32 mouse cellular contexts compared by ENCODE assay signal in the genomic region with DNA sequence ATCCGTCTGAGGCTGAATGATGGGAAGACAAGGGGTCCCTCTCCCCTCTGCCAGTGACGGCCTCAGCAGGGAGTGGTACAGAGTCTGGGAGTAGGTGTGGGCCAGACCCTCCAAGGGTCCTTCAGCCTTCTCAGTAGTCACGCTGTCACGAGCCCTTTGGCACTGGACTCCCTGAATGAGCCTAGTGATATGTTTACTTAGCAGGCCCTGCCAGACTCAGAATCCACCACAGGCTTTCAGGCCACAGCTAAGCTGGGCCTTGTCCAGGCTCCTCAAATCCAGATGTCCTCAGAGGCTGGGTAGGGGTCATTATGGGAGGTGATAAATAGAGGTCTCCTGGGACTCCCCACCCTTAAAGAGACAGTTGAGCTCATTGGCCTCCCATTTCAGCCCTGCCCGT. TPM values are rescaled to one million over a fixed set of nuclear protein-coding genes. Genes with fewer than 3 reads are reported as not detected.
DNase-seq lines count a peak whose midpoint lies in the region; ATAC-seq and TF ChIP-seq lines count a peak whose summit lies in the region.
"Had no signal": no experiment of that assay in that cellular context is flagged by ENCODE, and none has a peak within 500 bp of the region (broad histone marks: within the 10 kb centered on the region; RNA-seq: fewer than 3 reads in every experiment).

No protein-coding gene starts in this region.

- intact Hi-C loops in heart, postnatal 36 days (cut with DNase I) = no loop called here

- H3K4me2 ChIP-seq in lung, embryonic 16.5 days (ENCODE audit: low read depth, low read length) = no peak overlapping the region
- no peak overlapping the region for H3K4me2 ChIP-seq in neural tube, embryonic 13.5 days
- H3K4me2 ChIP-seq in neural tube, embryonic 15.5 days = no peak overlapping the region
- H3K4me2 ChIP-seq in myocyte (ENCODE audit: low read depth) = peak overlapping the region; percentile 66
- H3K4me2 ChIP-seq: embryonic facial prominence, embryonic 12.5 days; liver, embryonic 12.5 days; midbrain, embryonic 11.5 days; neural tube, embryonic 12.5 days had no signal

- peak overlapping the region; percentile 28; the same call in 1 of the 2 replicates for H3K27ac ChIP-seq in lung, embryonic 16.5 days (ENCODE audit: low read length)
- no peak overlapping the region for H3K27ac ChIP-seq in neural tube, embryonic 13.5 days (replicated peaks)
- no peak overlapping the region for H3K27ac ChIP-seq in neural tube, embryonic 15.5 days (replicated peaks)
- H3K27ac ChIP-seq: embryonic facial prominence, embryonic 12.5 days; layer of hippocampus, adult 2 months; liver, embryonic 12.5 days; neural tube, embryonic 12.5 days had no signal

- H3K79me2 ChIP-seq in myocyte (ENCODE audit: control insufficient read depth, insufficient read depth) = peaks cover 12% of the 10 kb centered on the region

- H3K36me3 ChIP-seq in lung, embryonic 16.5 days (ENCODE audit: control insufficient read depth, insufficient read depth, low read length) = peaks cover 3% of the 10 kb centered on the region
- peaks cover 27% of the 10 kb centered on the region for H3K36me3 ChIP-seq in neural tube, embryonic 13.5 days
- H3K36me3 ChIP-seq in neural tube, embryonic 15.5 days = peaks cover 15% of the 10 kb centered on the region
- peaks cover 4% of the 10 kb centered on the region for H3K36me3 ChIP-seq in myocyte (ENCODE audit: control insufficient read depth, insufficient read depth)

- H3K27me3 ChIP-seq in lung, embryonic 16.5 days (ENCODE audit: control insufficient read depth, insufficient read depth, low read depth, low read length) = no peaks in the 10 kb centered on the region
- no peaks in the 10 kb centered on the region for H3K27me3 ChIP-seq in neural tube, embryonic 13.5 days
- no peaks in the 10 kb centered on the region for H3K27me3 ChIP-seq in neural tube, embryonic 15.5 days (replicated peaks)
- H3K27me3 ChIP-seq in myocyte (ENCODE audit: control insufficient read depth, insufficient read depth, insufficient read length) = no peaks in the 10 kb centered on the region
- H3K27me3 ChIP-seq: CH12.LX; embryonic facial prominence, embryonic 12.5 days; liver, embryonic 12.5 days; neural tube, embryonic 12.5 days had no signal

- no peak for TF ChIP-seq POLR2A in myocyte (IDR thresholded peaks at IDR 0.05; ENCODE audit: insufficient read length, low read depth)

- H3K4me1 ChIP-seq in lung, embryonic 16.5 days (replicated peaks; ENCODE audit: control insufficient read depth, insufficient read depth, low read length) = peaks cover 29% of the 10 kb centered on the region
- peaks cover 57% of the 10 kb centered on the region for H3K4me1 ChIP-seq in neural tube, embryonic 13.5 days (replicated peaks)
- peaks cover 52% of the 10 kb centered on the region for H3K4me1 ChIP-seq in neural tube, embryonic 15.5 days

- 77% methylated on average over 5 of the region's 5 CpGs for WGBS in lung, embryonic 16.5 days
- 89% methylated on average over 5 of the region's 5 CpGs for WGBS in neural tube, embryonic 13.5 days
- 87% methylated on average over 5 of the region's 5 CpGs for WGBS in neural tube, embryonic 15.5 days

- no peaks in the 10 kb centered on the region for H3K9me3 ChIP-seq in lung, embryonic 16.5 days (ENCODE audit: control insufficient read depth, low read length)
- H3K9me3 ChIP-seq in neural tube, embryonic 13.5 days = no peaks in the 10 kb centered on the region
- no peaks in the 10 kb centered on the region for H3K9me3 ChIP-seq in neural tube, embryonic 15.5 days (replicated peaks)
- H3K9me3 ChIP-seq: embryonic facial prominence, embryonic 12.5 days; G1E; liver, embryonic 12.5 days; neural tube, embryonic 12.5 days had no signal

- no peak overlapping the region for H3ac ChIP-seq in myocyte (ENCODE audit: control insufficient read depth, insufficient read length)

- ATAC-seq in lung, embryonic 16.5 days (ENCODE audit: low read depth) = no peak
- no peak for ATAC-seq in neural tube, embryonic 13.5 days (ENCODE audit: low read depth)
- no peak for ATAC-seq in neural tube, embryonic 15.5 days (ENCODE audit: low FRiP score)
- ATAC-seq: forebrain, embryonic 16.5 days; hindbrain, embryonic 16.5 days; liver, embryonic 12.5 days; liver, postnatal 0 days; midbrain, embryonic 16.5 days had no signal

- no peak overlapping the region for H3K9ac ChIP-seq in lung, embryonic 16.5 days (ENCODE audit: low read length)
- 0 out of 2 replicates have a peak overlapping the region, but pooled peaks have one; percentile 34 for H3K9ac ChIP-seq in neural tube, embryonic 13.5 days
- H3K9ac ChIP-seq in neural tube, embryonic 15.5 days (replicated peaks) = no peak overlapping the region
- H3K9ac ChIP-seq: embryonic facial prominence, embryonic 12.5 days; liver, postnatal 0 days; neural tube, embryonic 12.5 days had no signal

- H3K4me3 ChIP-seq in lung, embryonic 16.5 days (ENCODE audit: low read length) = no peak overlapping the region
- no peak overlapping the region for H3K4me3 ChIP-seq in neural tube, embryonic 13.5 days
- no peak overlapping the region for H3K4me3 ChIP-seq in neural tube, embryonic 15.5 days (replicated peaks)
- H3K4me3 ChIP-seq in myocyte = peak overlapping the region; percentile 25
- H3K4me3 ChIP-seq: embryonic facial prominence, embryonic 12.5 days; layer of hippocampus, adult 2 months; left cerebral cortex, adult 2 months; liver, embryonic 12.5 days; neural tube, embryonic 12.5 days had no signal

- peak; percentile 58 for DNase-seq in heart, adult 18-20 months
- DNase-seq in heart, postnatal 36 days = no peak
- no peak for DNase-seq in lung, postnatal 4 days
- no peak for DNase-seq in ovary, postnatal 10 days (ENCODE audit: low spot score)
- DNase-seq: adrenal gland, postnatal 14 days; B cell, adult 2 months; cerebellum, adult 11 months; cerebellum, adult 9-10 months; cerebellum, postnatal 36 days; gastrocnemius, postnatal 14 days; kidney, adult 18-20 months; kidney, postnatal 36 days; liver, postnatal 0 days; retina, postnatal 1 day; right cerebral cortex, postnatal 14 days; thymus, postnatal 4 days had no signal

TF ChIP-seq in myocyte, 11 proteins besides CTCF, POLR2A, EP300 and RAD21:
- no peak for TF ChIP-seq SRF (IDR thresholded peaks at IDR 0.05; ENCODE audit: control insufficient read depth, insufficient read length, low read depth)
- TF ChIP-seq MYOD1 (IDR thresholded peaks at IDR 0.05; ENCODE audit: control insufficient read depth in 1 of 3, insufficient read length in 2 of 3, low read depth in 2 of 3) = no peak
- TF ChIP-seq TCF3 (IDR thresholded peaks at IDR 0.05; ENCODE audit: insufficient read length, low read depth) = no peak
- TF ChIP-seq CEBPB (IDR thresholded peaks at IDR 0.05; ENCODE audit: insufficient read depth, poor library complexity, severe bottlenecking) = no peak
- TF ChIP-seq REST (IDR thresholded peaks at IDR 0.05; ENCODE audit: insufficient read depth, insufficient read length) = no peak
- no peak for TF ChIP-seq POLR2AphosphoS2 (IDR thresholded peaks at IDR 0.05; ENCODE audit: insufficient read length, low read depth)
- no peak for TF ChIP-seq MAX (IDR thresholded peaks at IDR 0.05; ENCODE audit: low read depth)
- TF ChIP-seq TCF12 (IDR thresholded peaks at IDR 0.05; ENCODE audit: insufficient read depth, poor library complexity, severe bottlenecking) = no peak
- TF ChIP-seq USF1 (IDR thresholded peaks at IDR 0.05; ENCODE audit: low read depth) = no peak
- TF ChIP-seq E2F4 (IDR thresholded peaks at IDR 0.05; ENCODE audit: insufficient read depth) = no peak
- no peak for TF ChIP-seq MYOG (IDR thresholded peaks at IDR 0.05; ENCODE audit: control insufficient read depth in 1 of 3, insufficient read depth in 1 of 3, insufficient read length in 2 of 3, low read depth in 2 of 3)
TF ChIP-seq in myocyte: peak in this region for 0.

RNA-seq across cellular contexts. Expression of a gene that starts 5.3 kb away (rescaled TPM):
- total RNA-seq in heart, adult 18-20 months (2021) = 100 to 1,000 TPM; 229 to 242 TPM
- total RNA-seq in heart, postnatal 36 days (2021) = 100 to 1,000 TPM; 266 to 269 TPM
- 69.8 and 69.9 TPM in 2 replicates for polyA plus RNA-seq in lung, embryonic 16.5 days (2015; fragmentation: Nextera tagmentation; extraction: Ambion mirVana)
- 54.1 and 57.1 TPM in 2 replicates for polyA plus RNA-seq in neural tube, embryonic 13.5 days (2015; fragmentation: Nextera tagmentation; extraction: Ambion mirVana)
- 48.1 and 58.2 TPM in 2 replicates for polyA plus RNA-seq in neural tube, embryonic 15.5 days (2015; fragmentation: Nextera tagmentation; extraction: Ambion mirVana)
- polyA plus RNA-seq in myocyte (2012; fragmentation: generic; extraction: Trizol) = 103 TPM

RNA-seq across cellular contexts. Expression of a gene that starts 8.6 kb away (rescaled TPM):
- 10 to 100 TPM; 11.8 to 15.0 TPM for total RNA-seq in heart, adult 18-20 months (2021)
- 10 to 100 TPM; 12.2 to 13.8 TPM for total RNA-seq in heart, postnatal 36 days (2021)
- polyA plus RNA-seq in lung, embryonic 16.5 days (2015; fragmentation: Nextera tagmentation; extraction: Ambion mirVana) = 53.1 and 56.7 TPM in 2 replicates
- polyA plus RNA-seq in neural tube, embryonic 13.5 days (2015; fragmentation: Nextera tagmentation; extraction: Ambion mirVana) = 18.7 and 22.8 TPM in 2 replicates
- 16.9 and 20.5 TPM in 2 replicates for polyA plus RNA-seq in neural tube, embryonic 15.5 days (2015; fragmentation: Nextera tagmentation; extraction: Ambion mirVana)
- polyA plus RNA-seq in myocyte (2012; fragmentation: generic; extraction: Trizol) = 20.2 TPM

RNA-seq across cellular contexts. Expression of a gene that starts 14.2 kb away (rescaled TPM):
- 1 to 10 TPM in 1 of 2 experiments, under 1 TPM in 1; 0.45 to 1.3 TPM for total RNA-seq in heart, adult 18-20 months (2021)
- 1 to 10 TPM in 1 of 2 experiments, under 1 TPM in 1; 0.47 to 1.1 TPM for total RNA-seq in heart, postnatal 36 days (2021)
- polyA plus RNA-seq in lung, embryonic 16.5 days (2015; fragmentation: Nextera tagmentation; extraction: Ambion mirVana) = 0.11 TPM in 1 of 2 replicates, not detected in the other
- polyA plus RNA-seq in neural tube, embryonic 13.5 days (2015; fragmentation: Nextera tagmentation; extraction: Ambion mirVana) = not detected in 2 replicates
- polyA plus RNA-seq in neural tube, embryonic 15.5 days (2015; fragmentation: Nextera tagmentation; extraction: Ambion mirVana) = 0.05 TPM in 1 of 2 replicates, not detected in the other
- not detected for polyA plus RNA-seq in myocyte (2012; fragmentation: generic; extraction: Trizol)
- polyA plus RNA-seq: embryonic facial prominence, embryonic 12.5 days; forebrain, embryonic 16.5 days; G1E; hindbrain, embryonic 11.5 days; midbrain, embryonic 11.5 days; midbrain, embryonic 16.5 days; neural tube, embryonic 12.5 days had no signal

RNA-seq across cellular contexts. Expression of a gene that starts 37.5 kb away (rescaled TPM):
- total RNA-seq in heart, adult 18-20 months (2021) = 10 to 100 TPM; 38.2 to 39.5 TPM
- 10 to 100 TPM; 34.6 to 43.4 TPM for total RNA-seq in heart, postnatal 36 days (2021)
- polyA plus RNA-seq in lung, embryonic 16.5 days (2015; fragmentation: Nextera tagmentation; extraction: Ambion mirVana) = 16.3 and 17.5 TPM in 2 replicates
- 27.7 and 29.6 TPM in 2 replicates for polyA plus RNA-seq in neural tube, embryonic 13.5 days (2015; fragmentation: Nextera tagmentation; extraction: Ambion mirVana)
- 28.6 and 32.1 TPM in 2 replicates for polyA plus RNA-seq in neural tube, embryonic 15.5 days (2015; fragmentation: Nextera tagmentation; extraction: Ambion mirVana)
- polyA plus RNA-seq in myocyte (2012; fragmentation: generic; extraction: Trizol) = 29.5 TPM

RNA-seq across cellular contexts. Expression of a gene that starts 40.3 kb away (rescaled TPM):
- total RNA-seq in heart, adult 18-20 months (2021) = 100 to 1,000 TPM; 345 to 482 TPM
- total RNA-seq in heart, postnatal 36 days (2021) = 100 to 1,000 TPM; 298 to 524 TPM
- 139 and 145 TPM in 2 replicates for polyA plus RNA-seq in lung, embryonic 16.5 days (2015; fragmentation: Nextera tagmentation; extraction: Ambion mirVana)
- polyA plus RNA-seq in neural tube, embryonic 13.5 days (2015; fragmentation: Nextera tagmentation; extraction: Ambion mirVana) = 96.8 and 101 TPM in 2 replicates
- 105 and 107 TPM in 2 replicates for polyA plus RNA-seq in neural tube, embryonic 15.5 days (2015; fragmentation: Nextera tagmentation; extraction: Ambion mirVana)
- 98.1 TPM for polyA plus RNA-seq in myocyte (2012; fragmentation: generic; extraction: Trizol)

Comparison
In these comparisons a context has a peak if more than half of its experiments do, and no peak if none do; other contexts are left out.
1. DNase-seq: peak in heart, adult 18-20 months (2 of 2); none in heart, postnatal 36 days (0 of 2), lung, postnatal 4 days (0 of 2) and ovary, postnatal 10 days (single experiment).